Mouse (Mus musculus): ENCODE data around the gene Kctd17. TPM values are rescaled to one million over a fixed set of nuclear protein-coding genes. Genes with fewer than 3 reads are reported as not detected.

The Kctd17 gene
- polyA plus RNA-seq, 1 experiment from 2014 or later = 35.0 TPM

- peak overlapping the region; percentile 79 for H3K27ac ChIP-seq (ENCODE audit: low read depth)
- peak overlapping the region; percentile 72 for H3K4me2 ChIP-seq (ENCODE audit: low read length)
- WGBS = 1% methylated on average over 22 of the region's 22 CpGs
- no peaks in the 10 kb centered on the region for H3K36me3 ChIP-seq (ENCODE audit: control insufficient read depth, insufficient read depth, low read length)
- ATAC-seq (replicated peaks; ENCODE audit: low FRiP score, low TSS enrichment, low read depth) (peak; percentile 71), DNase-seq (ENCODE audit: low spot score) (peak; percentile 100)
- H3K9me3 ChIP-seq (ENCODE audit: control insufficient read depth, low read length) = no peaks in the 10 kb centered on the region
- H3K4me3 ChIP-seq (ENCODE audit: low read depth, low read length) = peak overlapping the region; percentile 28
- peaks cover 15% of the 10 kb centered on the region; the same call in 1 of the 2 replicates for H3K4me1 ChIP-seq (replicated peaks; ENCODE audit: control insufficient read depth, insufficient read depth, low read length)
- peak overlapping the region; percentile 44 for H3K9ac ChIP-seq (ENCODE audit: low read length)
- H3K27me3 ChIP-seq (replicated peaks; ENCODE audit: control insufficient read depth, insufficient read depth, low read length) = no peaks in the 10 kb centered on the region
These were observed 19.6 kb downstream of the Kctd17 start for GRCm38 (mm10) chr15:78447746-78448535.

- H3K4me3 ChIP-seq (ENCODE audit: low read depth, low read length) = no peak overlapping the region
- no peak overlapping the region for H3K4me2 ChIP-seq (ENCODE audit: low read length)
- H3K4me1 ChIP-seq (replicated peaks; ENCODE audit: control insufficient read depth, insufficient read depth, low read length) = peaks cover 15% of the 10 kb centered on the region; the same call in 1 of the 2 replicates
- no peak overlapping the region for H3K9ac ChIP-seq (ENCODE audit: low read length)
- 57% methylated on average over 6 of the region's 6 CpGs for WGBS
- H3K27me3 ChIP-seq (replicated peaks; ENCODE audit: control insufficient read depth, insufficient read depth, low read length) = no peaks in the 10 kb centered on the region
- ATAC-seq (replicated peaks; ENCODE audit: low FRiP score, low TSS enrichment, low read depth) (no peak), DNase-seq (ENCODE audit: low spot score) (no peak)
- H3K36me3 ChIP-seq (ENCODE audit: control insufficient read depth, insufficient read depth, low read length) = no peaks in the 10 kb centered on the region
- H3K27ac ChIP-seq (ENCODE audit: low read depth) = no peak overlapping the region
- H3K9me3 ChIP-seq (ENCODE audit: control insufficient read depth, low read length) = no peaks in the 10 kb centered on the region
These were observed 20.8 kb downstream of the Kctd17 start for GRCm38 (mm10) chr15:78449131-78449530.

GRCm38 (mm10) chr15:78449694-78450418, 21.5 kb downstream of the Kctd17 start:
- DNase-seq (ENCODE audit: low spot score) = no peak
- Histone ChIP-seq H3K4me3 (ENCODE audit: low read depth, low read length) (no peak overlapping the region), H3K9ac (ENCODE audit: low read length) (no peak overlapping the region), H3K9me3 (ENCODE audit: control insufficient read depth, low read length) (no peaks in the 10 kb centered on the region), H3K27me3 (replicated peaks; ENCODE audit: control insufficient read depth, insufficient read depth, low read length) (no peaks in the 10 kb centered on the region), H3K36me3 (ENCODE audit: control insufficient read depth, insufficient read depth, low read length) (no peaks in the 10 kb centered on the region), H3K4me2 (ENCODE audit: low read length) (no peak overlapping the region), H3K4me1 (replicated peaks; ENCODE audit: control insufficient read depth, insufficient read depth, low read length) (peaks cover 15% of the 10 kb centered on the region; the same call in 1 of the 2 replicates), H3K27ac (ENCODE audit: low read depth) (0 out of 2 replicates have a peak overlapping the region, but pooled peaks have one; percentile 16)
- no peak for ATAC-seq (replicated peaks; ENCODE audit: low FRiP score, low TSS enrichment, low read depth)
- 36% methylated on average over 7 of the region's 7 CpGs for WGBS

GRCm38 (mm10) chr15:78450419-78450768, 22.0 kb downstream of the Kctd17 start:
- Histone ChIP-seq H3K4me2 (ENCODE audit: low read length) (no peak overlapping the region), H3K9me3 (ENCODE audit: control insufficient read depth, low read length) (no peaks in the 10 kb centered on the region), H3K9ac (ENCODE audit: low read length) (no peak overlapping the region), H3K27me3 (replicated peaks; ENCODE audit: control insufficient read depth, insufficient read depth, low read length) (no peaks in the 10 kb centered on the region), H3K27ac (ENCODE audit: low read depth) (no peak overlapping the region), H3K4me3 (ENCODE audit: low read depth, low read length) (no peak overlapping the region), H3K36me3 (ENCODE audit: control insufficient read depth, insufficient read depth, low read length) (no peaks in the 10 kb centered on the region), H3K4me1 (replicated peaks; ENCODE audit: control insufficient read depth, insufficient read depth, low read length) (peaks cover 15% of the 10 kb centered on the region; the same call in 1 of the 2 replicates)
- ATAC-seq (replicated peaks; ENCODE audit: low FRiP score, low TSS enrichment, low read depth) = no peak
- WGBS = 93% methylated on average over 6 of the region's 6 CpGs
- no peak for DNase-seq (ENCODE audit: low spot score)

GRCm38 (mm10) chr15:78451201-78451600, 22.8 kb downstream of the Kctd17 start:
- H3K4me3 ChIP-seq (ENCODE audit: low read depth, low read length) = no peak overlapping the region
- peaks cover 15% of the 10 kb centered on the region; the same call in 1 of the 2 replicates for H3K4me1 ChIP-seq (replicated peaks; ENCODE audit: control insufficient read depth, insufficient read depth, low read length)
- 81% methylated on average over 2 of the region's 2 CpGs for WGBS
- H3K27me3 ChIP-seq (replicated peaks; ENCODE audit: control insufficient read depth, insufficient read depth, low read length) = no peaks in the 10 kb centered on the region
- H3K4me2 ChIP-seq (ENCODE audit: low read length) = no peak overlapping the region
- H3K27ac ChIP-seq (ENCODE audit: low read depth) = no peak overlapping the region
- no peak for DNase-seq (ENCODE audit: low spot score)
- H3K9ac ChIP-seq (ENCODE audit: low read length) = no peak overlapping the region
- H3K9me3 ChIP-seq (ENCODE audit: control insufficient read depth, low read length) = no peaks in the 10 kb centered on the region
- no peaks in the 10 kb centered on the region for H3K36me3 ChIP-seq (ENCODE audit: control insufficient read depth, insufficient read depth, low read length)
- ATAC-seq (replicated peaks; ENCODE audit: low FRiP score, low TSS enrichment, low read depth) = no peak

- no peaks in the 10 kb centered on the region for H3K36me3 ChIP-seq (ENCODE audit: control insufficient read depth, insufficient read depth, low read length)
- no peak overlapping the region for H3K4me3 ChIP-seq (ENCODE audit: low read depth, low read length)
- H3K9me3 ChIP-seq (ENCODE audit: control insufficient read depth, low read length) = no peaks in the 10 kb centered on the region
- no peak overlapping the region for H3K27ac ChIP-seq (ENCODE audit: low read depth)
- no peaks in the 10 kb centered on the region for H3K27me3 ChIP-seq (replicated peaks; ENCODE audit: control insufficient read depth, insufficient read depth, low read length)
- peaks cover 11% of the 10 kb centered on the region; the same call in 1 of the 2 replicates for H3K4me1 ChIP-seq (replicated peaks; ENCODE audit: control insufficient read depth, insufficient read depth, low read length)
- DNase-seq (ENCODE audit: low spot score) = no peak
- no peak overlapping the region for H3K9ac ChIP-seq (ENCODE audit: low read length)
- H3K4me2 ChIP-seq (ENCODE audit: low read length) = no peak overlapping the region
- ATAC-seq (replicated peaks; ENCODE audit: low FRiP score, low TSS enrichment, low read depth) = no peak
- WGBS = 82% methylated on average over 3 of the region's 3 CpGs
These were observed 24.6 kb downstream of the Kctd17 start for GRCm38 (mm10) chr15:78452929-78453328.

- no peaks in the 10 kb centered on the region for H3K36me3 ChIP-seq (ENCODE audit: control insufficient read depth, insufficient read depth, low read length)
- no peaks in the 10 kb centered on the region for H3K27me3 ChIP-seq (replicated peaks; ENCODE audit: control insufficient read depth, insufficient read depth, low read length)
- 71% methylated on average over 4 of the region's 4 CpGs for WGBS
- DNase-seq (ENCODE audit: low spot score) (no peak), ATAC-seq (replicated peaks; ENCODE audit: low FRiP score, low TSS enrichment, low read depth) (no peak)
- H3K27ac ChIP-seq (ENCODE audit: low read depth) = no peak overlapping the region
- H3K9me3 ChIP-seq (ENCODE audit: control insufficient read depth, low read length) = no peaks in the 10 kb centered on the region
- H3K9ac ChIP-seq (ENCODE audit: low read length) = no peak overlapping the region
- H3K4me3 ChIP-seq (ENCODE audit: low read depth, low read length) = no peak overlapping the region
- no peaks in the 10 kb centered on the region for H3K4me1 ChIP-seq (replicated peaks; ENCODE audit: control insufficient read depth, insufficient read depth, low read length)
- no peak overlapping the region for H3K4me2 ChIP-seq (ENCODE audit: low read length)
These were observed 26.8 kb downstream of the Kctd17 start for GRCm38 (mm10) chr15:78455168-78455567.

- Histone ChIP-seq H3K27me3 (replicated peaks; ENCODE audit: control insufficient read depth, insufficient read depth, low read length) (no peaks in the 10 kb centered on the region), H3K4me2 (ENCODE audit: low read length) (no peak overlapping the region), H3K4me1 (replicated peaks; ENCODE audit: control insufficient read depth, insufficient read depth, low read length) (no peaks in the 10 kb centered on the region), H3K36me3 (ENCODE audit: control insufficient read depth, insufficient read depth, low read length) (no peaks in the 10 kb centered on the region), H3K27ac (ENCODE audit: low read depth) (no peak overlapping the region), H3K4me3 (ENCODE audit: low read depth, low read length) (no peak overlapping the region), H3K9me3 (ENCODE audit: control insufficient read depth, low read length) (no peaks in the 10 kb centered on the region), H3K9ac (ENCODE audit: low read length) (no peak overlapping the region)
- ATAC-seq (replicated peaks; ENCODE audit: low FRiP score, low TSS enrichment, low read depth) (no peak), DNase-seq (ENCODE audit: low spot score) (no peak)
- 40% methylated on average over 7 of the region's 7 CpGs for WGBS
These were observed 27.7 kb downstream of the Kctd17 start for GRCm38 (mm10) chr15:78456051-78456450.

Measured in intestine, embryonic 14.5 days (tissue).